Mouse (Mus musculus) kidney, postnatal 0 days (tissue): ENCODE results near the gene Slc6a8. TPM values are rescaled to one million over a fixed set of nuclear protein-coding genes. Genes with fewer than 3 reads are reported as not detected.

Source experiments
- ATAC-seq: fragments of 200-750 bp; cut with Nextera tagmentation; replicated peaks from 2 replicates; pipeline ENCODE4 v1.8.0; 2017; ENCODE audit warnings: low read depth, moderate number of reproducible peaks, moderate TSS enrichment, moderate library complexity; ENCODE audit not compliant: low FRiP score
- DNase-seq: peaks from one replicate; pipeline ENCODE4 v3.0.0-alpha.2; 2016; ENCODE audit warnings: low spot score
- H3K27ac ChIP-seq: fragments of 300-500 bp; sonication (generic); 2 replicates; pipeline ENCODE4 v1.5.1; 2014; ENCODE audit warnings: mild to moderate bottlenecking
- H3K27me3 ChIP-seq: fragments of 300-500 bp; sonication (generic); 2 replicates; pipeline ENCODE4 v1.6.1; 2014; ENCODE audit warnings: low read length, mixed read lengths; ENCODE audit not compliant: insufficient read depth
- H3K36me3 ChIP-seq: fragments of 300-500 bp; sonication (generic); 2 replicates; pipeline ENCODE4 v1.6.1; 2014; ENCODE audit warnings: low read length, mixed read lengths; ENCODE audit not compliant: insufficient read depth
- H3K4me1 ChIP-seq: fragments of 300-500 bp; sonication (generic); replicated peaks from 2 replicates; pipeline ENCODE4 v1.6.1; 2014; ENCODE audit warnings: antibody characterized with exemption, low read length, mixed read lengths; ENCODE audit not compliant: insufficient read depth
- H3K4me2 ChIP-seq: fragments of 300-500 bp; sonication (generic); 2 replicates; pipeline ENCODE4 v1.6.1; 2014; ENCODE audit warnings: mild to moderate bottlenecking, low read length, moderate library complexity, mixed read lengths
- H3K4me3 ChIP-seq: fragments of 300-500 bp; sonication (generic); replicated peaks from 2 replicates; pipeline ENCODE4 v1.5.1; 2014; ENCODE audit warnings: low read depth, low read length
- H3K9ac ChIP-seq: fragments of 300-500 bp; sonication (generic); 2 replicates; pipeline ENCODE4 v1.6.1; 2014; ENCODE audit warnings: low read depth, low read length
- H3K9me3 ChIP-seq: fragments of 300-500 bp; sonication (generic); replicated peaks from 2 replicates; pipeline ENCODE4 v1.6.1; 2016; ENCODE audit warnings: low read length, inconsistent platforms, mixed read lengths
- CTCF ChIP-seq: IDR thresholded peaks from 2 replicates; pipeline ENCODE4 v1.5.1; 2016; ENCODE audit warnings: antibody characterized with exemption, low read depth, mild to moderate bottlenecking, moderate library complexity
- WGBS: fragments of 180-500 bp; shearing (Covaris S2); extraction: QIAGEN DNeasy Blood & Tissue Kit; methylation state at CpG from one replicate; pipeline ENCODE4 v1.1.7; 2014; 5-methylcytosine and 5-hydroxymethylcytosine counted together
- polyA plus RNA-seq: library from polyadenylated mRNA; unstranded; fragments of >200 nt; fragmentation: Nextera tagmentation; extraction: Ambion mirVana; gene quantifications from 2 replicates; pipeline ENCODE4 v1.2.1, GENCODE M21; 2015

The Slc6a8 gene
- polyA plus RNA-seq, 1 experiment from 2014 or later, result 12.2 TPM

DNA sequence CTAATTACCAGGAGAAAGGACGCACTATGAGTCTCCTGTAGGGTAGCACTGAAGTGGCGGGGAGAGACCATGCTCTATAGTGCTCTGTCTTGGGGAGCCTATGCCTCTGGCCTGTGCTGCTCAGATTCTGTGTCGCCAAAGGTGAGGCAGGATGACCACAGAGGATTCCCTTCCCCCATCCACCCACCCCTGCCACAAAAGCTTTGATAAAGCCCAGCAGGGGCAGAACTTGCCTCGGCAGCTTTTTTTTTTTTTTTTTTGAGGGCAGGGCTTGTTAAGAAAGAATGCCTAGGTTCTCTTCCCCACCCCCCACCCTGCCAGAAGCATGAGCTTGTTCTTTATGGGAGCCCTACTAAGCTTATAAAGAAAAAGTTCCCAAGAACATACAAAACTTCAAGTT lies 27.8 kb upstream of the Slc6a8 start:
- no peak for DNase-seq
- no peaks in the 10 kb centered on the region for H3K36me3 ChIP-seq
- no peak overlapping the region for H3K9ac ChIP-seq
- H3K4me2 ChIP-seq, result no peak overlapping the region
- H3K9me3 ChIP-seq, result no peaks in the 10 kb centered on the region
- no peaks in the 10 kb centered on the region for H3K4me1 ChIP-seq
- H3K27me3 ChIP-seq, result no peaks in the 10 kb centered on the region
- no peak overlapping the region for H3K27ac ChIP-seq
- ATAC-seq, result no peak
- 42% methylated on average over 4 of the region's 4 CpGs for WGBS
- TF ChIP-seq CTCF, result no peak
- no peak overlapping the region for H3K4me3 ChIP-seq

DNA sequence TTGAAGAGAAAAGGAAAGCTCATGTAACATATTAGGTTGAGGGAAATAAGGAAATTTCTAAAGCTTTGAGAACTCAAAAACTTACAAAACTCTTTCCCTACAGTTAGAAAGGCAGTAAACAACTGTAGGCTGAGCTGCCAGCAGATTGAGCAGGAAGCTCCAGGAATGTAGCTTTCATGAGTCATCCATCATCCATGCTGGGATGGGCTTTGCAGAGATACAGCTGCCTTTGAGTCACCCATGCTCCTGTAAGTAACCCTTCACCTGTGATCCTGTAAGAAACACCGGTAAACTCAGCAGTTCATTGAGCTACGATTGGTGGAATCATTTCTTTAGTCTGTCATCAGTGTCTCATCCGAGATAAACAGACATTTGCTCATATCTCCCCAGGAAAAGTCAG lies 22.1 kb upstream of the Slc6a8 start:
- Histone ChIP-seq H3K4me1 (no peaks in the 10 kb centered on the region), H3K27me3 (no peaks in the 10 kb centered on the region), H3K4me3 (no peak overlapping the region), H3K27ac (no peak overlapping the region), H3K9me3 (no peaks in the 10 kb centered on the region), H3K9ac (no peak overlapping the region), H3K36me3 (no peaks in the 10 kb centered on the region), H3K4me2 (no peak overlapping the region)
- no peak for ATAC-seq
- DNase-seq, result no peak
- 68% methylated on average over 3 of the region's 3 CpGs for WGBS
- TF ChIP-seq CTCF, result no peak

GRCm38 (mm10) chrX:73653392-73653791 lies 19.6 kb upstream of the Slc6a8 start:
- DNase-seq, result no peak
- no peak for ATAC-seq

GRCm38 (mm10) chrX:73654177-73654576 lies 18.8 kb upstream of the Slc6a8 start:
- Histone ChIP-seq H3K4me2 (no peak overlapping the region), H3K4me3 (no peak overlapping the region), H3K27ac (no peak overlapping the region), H3K9ac (no peak overlapping the region), H3K4me1 (no peaks in the 10 kb centered on the region), H3K27me3 (no peaks in the 10 kb centered on the region), H3K9me3 (no peaks in the 10 kb centered on the region), H3K36me3 (no peaks in the 10 kb centered on the region)
- TF ChIP-seq CTCF, result peak; percentile 86
- peak; percentile 70 for DNase-seq
- 11% methylated on average over 6 of the region's 6 CpGs for WGBS
- peak; percentile 71 for ATAC-seq

More at GRCm38 (mm10) chrX:73653392-73653791, 19.6 kb upstream of the Slc6a8 start:
- H3K4me1 ChIP-seq, result no peaks in the 10 kb centered on the region
- H3K9ac ChIP-seq, result no peak overlapping the region
- H3K9me3 ChIP-seq, result no peaks in the 10 kb centered on the region
- no peak overlapping the region for H3K4me2 ChIP-seq
- no peaks in the 10 kb centered on the region for H3K36me3 ChIP-seq
- no peak for TF ChIP-seq CTCF
- H3K27me3 ChIP-seq, result no peaks in the 10 kb centered on the region
- H3K4me3 ChIP-seq, result no peak overlapping the region
- WGBS, result 85% methylated on average over 6 of the region's 6 CpGs
- H3K27ac ChIP-seq, result no peak overlapping the region

- no peak overlapping the region for H3K4me3 ChIP-seq
- peak; percentile 71 for TF ChIP-seq CTCF
- peak; percentile 51 for DNase-seq
- H3K36me3 ChIP-seq, result no peaks in the 10 kb centered on the region
- 59% methylated on average over 3 of the region's 3 CpGs for WGBS
- no peak overlapping the region for H3K4me2 ChIP-seq
- H3K27ac ChIP-seq, result no peak overlapping the region
- H3K27me3 ChIP-seq, result no peaks in the 10 kb centered on the region
- no peaks in the 10 kb centered on the region for H3K4me1 ChIP-seq
- H3K9me3 ChIP-seq, result no peaks in the 10 kb centered on the region
- H3K9ac ChIP-seq, result no peak overlapping the region
- no peak for ATAC-seq
Observed at GRCm38 (mm10) chrX:73655529-73655928, 17.4 kb upstream of the Slc6a8 start.

- DNase-seq, result no peak
- H3K27me3 ChIP-seq, result no peaks in the 10 kb centered on the region
- H3K9me3 ChIP-seq, result no peaks in the 10 kb centered on the region
- H3K4me3 ChIP-seq, result no peak overlapping the region
- H3K4me2 ChIP-seq, result no peak overlapping the region
- no peak for TF ChIP-seq CTCF
- no peaks in the 10 kb centered on the region for H3K36me3 ChIP-seq
- ATAC-seq, result no peak
- H3K9ac ChIP-seq, result no peak overlapping the region
- no peaks in the 10 kb centered on the region for H3K4me1 ChIP-seq
- H3K27ac ChIP-seq, result no peak overlapping the region
- WGBS, result 57% methylated on average over 7 of the region's 7 CpGs
Observed at GRCm38 (mm10) chrX:73658391-73658790, 14.6 kb upstream of the Slc6a8 start.

GRCm38 (mm10) chrX:73658936-73659574 lies 13.9 kb upstream of the Slc6a8 start:
- WGBS, result 59% methylated on average over 13 of the region's 13 CpGs

More at GRCm38 (mm10) chrX:73658936-73659574, 13.9 kb upstream of the Slc6a8 start:
- Histone ChIP-seq H3K27me3 (no peaks in the 10 kb centered on the region), H3K36me3 (no peaks in the 10 kb centered on the region), H3K4me2 (peak overlapping the region; percentile 79), H3K9me3 (no peaks in the 10 kb centered on the region), H3K27ac (no peak overlapping the region), H3K9ac (no peak overlapping the region), H3K4me3 (peak overlapping the region; percentile 42; the same call in 1 of the 2 replicates), H3K4me1 (no peaks in the 10 kb centered on the region)
- ATAC-seq (0 out of 2 replicates have a peak, but pooled peaks have one; percentile 27), DNase-seq (no peak)
- TF ChIP-seq CTCF, result no peak
